Mouse (Mus musculus) limb, embryonic 12.5 days (tissue): ENCODE measurements around the gene Ankrd44. TPM values are rescaled to one million over a fixed set of nuclear protein-coding genes. Genes with fewer than 3 reads are reported as not detected.

ENCODE experiments used
- ATAC-seq: fragments of 200-750 bp; cut with Nextera tagmentation; 2 replicates; pipeline ENCODE4 v1.8.0; 2017; ENCODE audit warnings: low read depth, moderate TSS enrichment; ENCODE audit not compliant: insufficient number of reproducible peaks, insufficient read depth, low FRiP score, low TSS enrichment
- H3K27ac ChIP-seq: fragments of 300-500 bp; sonication (generic); 2 replicates; pipeline ENCODE4 v1.5.1; 2016; ENCODE audit warnings: mild to moderate bottlenecking, moderate library complexity
- H3K27me3 ChIP-seq: fragments of 300-500 bp; sonication (generic); 2 replicates; pipeline ENCODE4 v1.6.1; 2016; ENCODE audit warnings: mild to moderate bottlenecking, moderate library complexity
- H3K36me3 ChIP-seq: fragments of 300-500 bp; sonication (generic); 2 replicates; pipeline ENCODE4 v1.6.1; 2016; ENCODE audit warnings: mild to moderate bottlenecking, moderate library complexity
- H3K4me1 ChIP-seq: fragments of 300-500 bp; sonication (generic); replicated peaks from 2 replicates; pipeline ENCODE4 v1.6.1; 2016
- H3K4me2 ChIP-seq: fragments of 300-500 bp; sonication (generic); 2 replicates; pipeline ENCODE4 v1.6.1; 2016; ENCODE audit warnings: mild to moderate bottlenecking, moderate library complexity
- H3K4me3 ChIP-seq: fragments of 300-500 bp; sonication (generic); replicated peaks from 2 replicates; pipeline ENCODE4 v1.5.1; 2016; ENCODE audit warnings: mild to moderate bottlenecking
- H3K9ac ChIP-seq: fragments of 300-500 bp; sonication (generic); replicated peaks from 2 replicates; pipeline ENCODE4 v1.6.1; 2016; ENCODE audit warnings: mild to moderate bottlenecking, moderate library complexity
- H3K9me3 ChIP-seq: fragments of 300-500 bp; sonication (generic); 2 replicates; pipeline ENCODE4 v1.6.1; 2016; ENCODE audit warnings: mild to moderate bottlenecking, moderate library complexity
- whole genome bisulfite sequencing: fragments of 180-500 bp; shearing (Covaris S2); methylation state at CpG from one replicate; pipeline ENCODE4 v1.1.7; 2016; 5-methylcytosine and 5-hydroxymethylcytosine counted together
- polyA plus RNA-seq: library from polyadenylated mRNA; unstranded; fragments of >200 nt; fragmentation: Nextera tagmentation; extraction: Ambion mirVana; gene quantifications from 2 replicates; pipeline ENCODE4 v1.2.1, GENCODE M21; 2016

Ankrd44 gene
- polyA plus RNA-seq, 1 experiment from 2014 or later: 22.2 TPM

GRCm38 (mm10) chr1:54660674-54661073, 265.5 kb downstream of the Ankrd44 start:
- ATAC-seq: no peak
- Histone ChIP-seq H3K4me3 (no peak overlapping the region), H3K36me3 (peaks cover 15% of the 10 kb centered on the region), H3K4me2 (no peak overlapping the region), H3K27ac (no peak overlapping the region), H3K9ac (no peak overlapping the region), H3K4me1 (no peaks in the 10 kb centered on the region), H3K27me3 (no peaks in the 10 kb centered on the region), H3K9me3 (no peaks in the 10 kb centered on the region)
- 89% methylated on average over 6 of the region's 6 CpGs for WGBS

GRCm38 (mm10) chr1:54658558-54658957, 267.6 kb downstream of the Ankrd44 start:
- H3K27me3 ChIP-seq: no peaks in the 10 kb centered on the region
- WGBS: 95% methylated on average over 4 of the region's 4 CpGs

GRCm38 (mm10) chr1:54648237-54648636, 277.9 kb downstream of the Ankrd44 start:
- Histone ChIP-seq H3K27ac (no peak overlapping the region), H3K36me3 (peaks cover 18% of the 10 kb centered on the region; the same call in 1 of the 2 replicates), H3K4me2 (no peak overlapping the region), H3K4me1 (no peaks in the 10 kb centered on the region), H3K9ac (no peak overlapping the region), H3K27me3 (no peaks in the 10 kb centered on the region), H3K9me3 (no peaks in the 10 kb centered on the region), H3K4me3 (no peak overlapping the region)
- no peak for ATAC-seq
- 82% methylated on average over 5 of the region's 5 CpGs for WGBS

More at GRCm38 (mm10) chr1:54658558-54658957, 267.6 kb downstream of the Ankrd44 start:
- no peak overlapping the region for H3K9ac ChIP-seq
- H3K4me3 ChIP-seq: no peak overlapping the region
- no peaks in the 10 kb centered on the region for H3K4me1 ChIP-seq
- ATAC-seq: no peak
- H3K4me2 ChIP-seq: no peak overlapping the region
- H3K36me3 ChIP-seq: peaks cover 26% of the 10 kb centered on the region
- H3K27ac ChIP-seq: no peak overlapping the region
- no peaks in the 10 kb centered on the region for H3K9me3 ChIP-seq

- no peaks in the 10 kb centered on the region for H3K9me3 ChIP-seq
- ATAC-seq: no peak
- no peaks in the 10 kb centered on the region for H3K4me1 ChIP-seq
- no peak overlapping the region for H3K4me3 ChIP-seq
- H3K9ac ChIP-seq: no peak overlapping the region
- 71% methylated on average over 3 of the region's 3 CpGs for WGBS
- H3K4me2 ChIP-seq: no peak overlapping the region
- no peak overlapping the region for H3K27ac ChIP-seq
- no peaks in the 10 kb centered on the region for H3K27me3 ChIP-seq
- H3K36me3 ChIP-seq: peaks cover 18% of the 10 kb centered on the region; the same call in 1 of the 2 replicates
Observed at GRCm38 (mm10) chr1:54647335-54647745, 278.8 kb downstream of the Ankrd44 start.

GRCm38 (mm10) chr1:54640184-54640795, 285.9 kb downstream of the Ankrd44 start:
- Histone ChIP-seq H3K27me3 (no peaks in the 10 kb centered on the region), H3K4me2 (no peak overlapping the region), H3K36me3 (no peaks in the 10 kb centered on the region), H3K4me3 (no peak overlapping the region), H3K9me3 (no peaks in the 10 kb centered on the region), H3K9ac (no peak overlapping the region), H3K4me1 (no peaks in the 10 kb centered on the region), H3K27ac (no peak overlapping the region)
- no peak for ATAC-seq
- 60% methylated on average over 5 of the region's 5 CpGs for WGBS

GRCm38 (mm10) chr1:54639506-54640078, 286.6 kb downstream of the Ankrd44 start:
- H3K9me3 ChIP-seq: no peaks in the 10 kb centered on the region
- no peaks in the 10 kb centered on the region for H3K4me1 ChIP-seq
- WGBS: 89% methylated on average over 6 of the region's 6 CpGs
- no peak for ATAC-seq
- H3K4me2 ChIP-seq: no peak overlapping the region
- no peaks in the 10 kb centered on the region for H3K27me3 ChIP-seq
- no peak overlapping the region for H3K4me3 ChIP-seq
- no peaks in the 10 kb centered on the region for H3K36me3 ChIP-seq
- H3K9ac ChIP-seq: no peak overlapping the region
- H3K27ac ChIP-seq: no peak overlapping the region

GRCm38 (mm10) chr1:54639076-54639475, 287.1 kb downstream of the Ankrd44 start:
- H3K27ac ChIP-seq: no peak overlapping the region

GRCm38 (mm10) chr1:54637340-54637739, 288.8 kb downstream of the Ankrd44 start:
- H3K27ac ChIP-seq: no peak overlapping the region
- H3K9ac ChIP-seq: no peak overlapping the region
- no peak for ATAC-seq
- no peak overlapping the region for H3K4me2 ChIP-seq
- no peaks in the 10 kb centered on the region for H3K4me1 ChIP-seq
- H3K9me3 ChIP-seq: no peaks in the 10 kb centered on the region
- WGBS: 88% methylated on average over 2 of the region's 2 CpGs
- no peaks in the 10 kb centered on the region for H3K36me3 ChIP-seq
- no peak overlapping the region for H3K4me3 ChIP-seq
- no peaks in the 10 kb centered on the region for H3K27me3 ChIP-seq

More at GRCm38 (mm10) chr1:54639076-54639475, 287.1 kb downstream of the Ankrd44 start:
- Histone ChIP-seq H3K36me3 (no peaks in the 10 kb centered on the region), H3K4me1 (no peaks in the 10 kb centered on the region), H3K4me2 (no peak overlapping the region), H3K9ac (no peak overlapping the region), H3K9me3 (no peaks in the 10 kb centered on the region), H3K27me3 (no peaks in the 10 kb centered on the region), H3K4me3 (no peak overlapping the region)
- 92% methylated on average over 2 of the region's 2 CpGs for WGBS
- ATAC-seq: no peak

GRCm38 (mm10) chr1:54629106-54629505, 297.1 kb downstream of the Ankrd44 start:
- ATAC-seq: no peak
- WGBS: 74% methylated on average over 1 of the region's 1 CpGs

GRCm38 (mm10) chr1:54614963-54615362, 311.2 kb downstream of the Ankrd44 start:
- no peak overlapping the region for H3K27ac ChIP-seq
- H3K36me3 ChIP-seq: no peaks in the 10 kb centered on the region
- no peak overlapping the region for H3K4me2 ChIP-seq
- H3K9me3 ChIP-seq: no peaks in the 10 kb centered on the region
- no peak overlapping the region for H3K4me3 ChIP-seq
- H3K27me3 ChIP-seq: no peaks in the 10 kb centered on the region
- H3K4me1 ChIP-seq: no peaks in the 10 kb centered on the region
- H3K9ac ChIP-seq: no peak overlapping the region
- WGBS: 91% methylated on average over 6 of the region's 6 CpGs
- no peak for ATAC-seq

More at GRCm38 (mm10) chr1:54629106-54629505, 297.1 kb downstream of the Ankrd44 start:
- H3K4me3 ChIP-seq: no peak overlapping the region
- H3K27ac ChIP-seq: no peak overlapping the region
- H3K9ac ChIP-seq: no peak overlapping the region
- no peaks in the 10 kb centered on the region for H3K9me3 ChIP-seq
- no peaks in the 10 kb centered on the region for H3K36me3 ChIP-seq
- no peaks in the 10 kb centered on the region for H3K4me1 ChIP-seq
- H3K4me2 ChIP-seq: no peak overlapping the region
- H3K27me3 ChIP-seq: no peaks in the 10 kb centered on the region

GRCm38 (mm10) chr1:54612344-54612743, 313.8 kb downstream of the Ankrd44 start:
- Histone ChIP-seq H3K27me3 (no peaks in the 10 kb centered on the region), H3K9me3 (no peaks in the 10 kb centered on the region), H3K36me3 (no peaks in the 10 kb centered on the region), H3K4me2 (no peak overlapping the region), H3K27ac (no peak overlapping the region), H3K9ac (no peak overlapping the region), H3K4me3 (no peak overlapping the region), H3K4me1 (no peaks in the 10 kb centered on the region)
- ATAC-seq: no peak
- 57% methylated on average over 6 of the region's 6 CpGs for WGBS

GRCm38 (mm10) chr1:54611891-54612290, 314.3 kb downstream of the Ankrd44 start:
- H3K27ac ChIP-seq: no peak overlapping the region
- no peak for ATAC-seq
- H3K27me3 ChIP-seq: no peaks in the 10 kb centered on the region
- no peaks in the 10 kb centered on the region for H3K36me3 ChIP-seq
- no peak overlapping the region for H3K9ac ChIP-seq
- no peaks in the 10 kb centered on the region for H3K9me3 ChIP-seq
- H3K4me1 ChIP-seq: no peaks in the 10 kb centered on the region
- 70% methylated on average over 7 of the region's 7 CpGs for WGBS
- no peak overlapping the region for H3K4me2 ChIP-seq
- no peak overlapping the region for H3K4me3 ChIP-seq
